Mouse (Mus musculus) A20 (cell line): ENCODE data around the gene Tmem108.
"Not testable (repeated sequence)": the region's sequence is repeated elsewhere in the genome, so short reads cannot be mapped to it uniquely, and the experiment has no call there.

Experiments used
- DNase-seq: peaks from one replicate; pipeline ENCODE4 v3.0.0-alpha.2; 2011; ENCODE audit warnings: low read depth, low spot score

The Tmem108 gene

DNA sequence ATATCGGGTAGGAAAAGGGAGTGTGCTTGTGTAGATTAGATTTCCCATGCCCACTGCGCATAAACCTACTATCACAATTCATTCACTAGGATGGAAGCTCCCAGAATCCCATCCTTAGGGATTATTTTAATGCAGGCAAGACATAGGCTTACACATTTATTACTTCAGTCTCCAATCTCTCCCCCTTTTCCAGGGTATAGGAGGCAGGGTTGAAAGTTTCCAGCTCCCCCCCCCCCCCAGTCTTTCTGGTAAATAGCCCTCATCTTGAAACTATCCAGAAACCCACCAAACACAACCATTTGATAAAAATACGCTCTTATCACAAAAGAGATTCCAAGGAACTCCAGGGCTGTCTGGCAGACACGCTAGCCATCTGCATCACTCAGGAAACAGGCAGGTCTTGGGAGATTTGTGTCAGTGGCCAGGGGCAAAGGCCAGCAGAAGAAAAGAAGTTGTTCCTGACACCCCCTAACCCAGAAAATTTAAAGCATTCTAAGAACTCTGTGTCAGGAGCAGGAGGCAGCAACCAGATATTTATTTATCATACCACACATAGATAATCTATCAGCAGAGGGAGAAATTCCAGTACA lies 79.8 kb downstream of the Tmem108 start:
- DNase-seq: no peak

DNA sequence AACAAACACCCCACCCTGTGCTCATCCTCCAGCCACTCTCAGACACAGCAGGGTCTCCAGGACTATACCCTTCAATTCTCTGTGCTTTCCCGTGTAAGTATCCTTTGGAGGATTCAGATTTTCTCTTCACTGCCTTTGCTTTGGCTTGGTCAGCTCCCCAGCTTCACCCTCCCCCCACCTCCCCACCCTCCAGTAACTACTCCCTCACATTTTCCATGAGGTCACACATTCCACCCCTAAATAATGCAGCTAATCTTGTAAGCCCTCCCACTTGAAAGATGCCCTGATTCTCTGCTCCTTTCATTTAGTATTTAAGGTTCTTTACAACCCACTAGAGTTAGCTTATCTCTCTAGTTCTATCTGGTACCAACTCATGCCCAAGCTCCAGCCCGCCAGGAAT lies 82.4 kb downstream of the Tmem108 start:
- no peak for DNase-seq

DNA sequence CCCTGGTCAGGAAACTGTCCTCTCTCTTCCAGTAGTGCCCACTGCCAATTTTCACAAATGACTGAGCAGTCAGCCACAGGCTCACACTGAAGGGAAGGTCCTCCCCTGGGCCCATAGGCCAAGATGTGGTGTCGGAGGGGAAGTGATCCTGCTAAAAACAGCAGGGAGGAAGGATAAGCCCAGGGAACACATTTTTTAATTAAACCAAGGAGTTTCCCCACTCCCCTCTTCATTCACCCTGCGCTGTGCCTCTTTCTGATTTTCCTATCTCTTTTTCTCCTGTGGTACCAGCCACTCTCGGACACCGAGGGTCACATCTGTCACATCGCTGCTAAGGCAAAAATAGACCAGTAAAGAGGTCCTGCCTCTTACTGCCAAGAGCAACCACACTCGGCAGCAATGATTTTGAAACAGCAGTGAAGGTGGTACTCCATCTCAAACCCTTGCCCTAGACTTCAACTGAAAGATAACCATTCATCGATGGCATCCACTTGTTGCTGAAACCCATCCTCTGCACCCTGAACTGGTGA lies 83.0 kb downstream of the Tmem108 start:
- DNase-seq: peak; percentile 64

DNA sequence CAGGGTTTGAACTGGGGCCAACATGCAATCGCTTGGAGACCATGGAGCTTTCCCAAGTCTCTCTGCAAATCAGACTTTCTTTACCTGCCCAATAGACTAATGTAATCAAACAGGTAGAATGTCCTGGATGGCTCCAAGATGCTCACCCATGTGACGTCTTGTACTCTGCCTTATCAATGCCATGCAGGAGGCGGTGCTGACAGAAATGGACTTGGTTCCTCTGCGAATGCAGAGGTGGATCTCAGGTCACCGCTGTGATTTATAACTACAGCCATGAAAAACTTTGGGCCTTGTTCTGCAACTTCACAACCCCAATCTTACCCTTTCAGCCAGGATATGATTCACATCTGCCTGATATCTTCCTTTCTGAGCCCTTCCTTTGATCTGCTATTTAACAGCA lies 83.8 kb downstream of the Tmem108 start:
- DNase-seq: peak; percentile 15

DNA sequence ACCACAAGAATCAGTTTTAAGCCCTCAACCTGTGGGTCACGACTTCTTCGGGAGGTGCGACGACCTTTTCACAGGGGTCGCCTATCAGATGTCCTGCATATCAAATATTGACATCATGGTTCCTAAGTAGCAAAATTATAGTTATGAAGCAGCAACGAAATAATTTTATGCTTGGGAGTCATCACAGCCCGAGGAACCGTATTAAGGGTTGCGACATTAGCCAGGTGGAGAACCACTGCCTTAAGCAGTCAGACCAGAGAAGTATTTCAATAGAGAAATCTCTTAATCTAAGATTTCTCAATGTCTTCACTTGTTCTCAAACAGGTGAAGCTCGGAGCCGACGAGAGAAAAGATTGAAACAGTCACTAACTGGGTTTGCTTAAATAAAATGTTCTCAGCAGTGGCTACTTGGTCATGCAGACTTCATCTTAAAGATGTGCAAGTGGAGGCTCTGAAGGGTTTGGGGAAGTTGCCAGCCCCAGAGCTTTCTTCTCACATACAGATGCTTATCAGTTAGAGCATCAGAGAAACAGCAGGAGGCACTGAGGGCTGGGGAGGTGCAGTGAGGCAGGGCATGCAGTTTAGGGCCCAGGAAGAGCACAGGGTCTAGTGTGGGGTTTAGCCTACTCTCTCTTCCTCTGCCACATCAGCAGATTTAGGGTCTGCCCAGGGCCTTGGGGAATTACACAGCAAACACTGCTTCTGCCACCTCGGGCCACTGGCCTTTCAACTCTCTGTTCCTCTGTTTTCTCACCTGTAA lies 85.7 kb downstream of the Tmem108 start:
- peak; percentile 91 for DNase-seq

DNA sequence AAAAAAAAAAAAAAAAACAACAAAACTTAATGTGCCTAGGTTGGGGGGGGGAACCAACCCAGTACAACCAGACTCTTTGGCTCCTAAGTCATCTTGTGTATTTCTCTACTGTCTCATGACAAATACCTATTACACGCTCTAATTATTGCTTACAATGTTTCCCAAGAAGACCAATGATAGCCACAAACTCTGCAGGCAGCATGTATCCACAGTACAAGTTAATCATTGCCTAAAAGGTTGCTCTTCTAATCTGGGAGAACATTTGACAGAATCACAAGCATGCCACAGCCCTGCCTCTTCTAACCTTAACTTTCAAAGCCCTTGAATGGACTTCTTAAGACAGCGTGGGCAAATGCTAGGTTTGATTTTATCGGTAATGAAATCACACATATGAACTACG lies 88.8 kb downstream of the Tmem108 start:
- DNase-seq: no peak

DNA sequence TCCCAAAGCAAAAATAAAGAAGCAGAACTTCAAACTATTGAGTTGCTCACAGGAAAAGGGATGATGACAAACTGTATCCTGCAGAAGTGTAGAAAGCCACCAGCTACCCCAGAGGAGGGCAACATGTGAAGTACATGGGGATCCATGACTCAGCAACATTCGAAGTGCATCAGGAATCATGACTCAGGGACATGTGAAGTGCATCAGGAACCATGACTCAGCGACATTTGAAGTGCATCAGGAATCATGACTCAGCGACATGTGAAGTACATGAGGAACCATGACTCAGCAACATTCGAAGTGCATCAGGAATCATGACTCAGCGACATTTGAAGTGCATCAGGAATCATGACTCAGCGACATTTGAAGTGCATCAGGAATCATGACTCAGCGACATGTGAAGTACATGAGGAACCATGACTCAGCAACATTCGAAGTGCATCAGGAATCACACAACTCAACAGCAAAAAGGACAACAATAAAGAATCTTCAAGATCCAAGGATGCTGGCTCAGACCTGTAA lies 91.0 kb downstream of the Tmem108 start:
- DNase-seq: not testable (repeated sequence)

DNA sequence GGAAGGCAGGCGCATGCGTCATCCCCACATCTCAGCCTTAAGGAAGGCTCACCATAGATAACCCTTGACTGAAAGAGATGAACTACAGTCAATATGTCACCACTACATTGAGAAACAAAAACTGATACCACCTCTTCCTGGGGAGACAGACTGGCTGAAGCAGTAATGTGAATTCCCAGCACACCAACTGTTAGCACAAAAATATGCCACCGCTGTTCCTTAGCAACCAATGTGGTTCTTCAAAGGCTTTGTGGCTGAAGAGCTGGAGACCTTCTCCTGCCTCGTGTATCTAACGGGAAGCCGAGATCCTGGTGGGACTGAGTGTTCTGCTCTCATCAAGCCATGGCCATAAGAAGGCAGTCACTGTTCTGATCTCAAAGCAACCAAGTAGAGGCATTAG lies 92.8 kb downstream of the Tmem108 start:
- DNase-seq: no peak

DNA sequence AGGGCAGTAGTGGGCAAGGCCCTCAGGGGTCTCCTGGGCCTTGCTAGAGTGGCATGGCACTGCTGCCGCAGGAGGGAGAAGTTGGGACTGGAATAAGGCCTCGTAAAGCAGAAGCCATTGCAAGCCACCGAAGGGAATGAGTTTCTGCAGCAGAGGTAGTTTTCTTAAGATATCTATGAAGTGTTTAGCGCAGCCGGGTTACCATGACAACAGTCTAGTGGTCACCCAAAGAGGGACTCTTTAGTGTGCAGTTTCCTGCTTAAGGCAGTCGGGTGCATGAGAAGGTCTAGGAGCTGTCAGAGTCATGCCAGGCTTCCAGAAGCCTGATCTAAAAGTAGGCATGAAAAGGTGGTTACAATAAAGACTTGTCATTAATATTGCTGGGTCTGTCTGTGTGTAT lies 95.8 kb downstream of the Tmem108 start:
- DNase-seq: no peak

DNA sequence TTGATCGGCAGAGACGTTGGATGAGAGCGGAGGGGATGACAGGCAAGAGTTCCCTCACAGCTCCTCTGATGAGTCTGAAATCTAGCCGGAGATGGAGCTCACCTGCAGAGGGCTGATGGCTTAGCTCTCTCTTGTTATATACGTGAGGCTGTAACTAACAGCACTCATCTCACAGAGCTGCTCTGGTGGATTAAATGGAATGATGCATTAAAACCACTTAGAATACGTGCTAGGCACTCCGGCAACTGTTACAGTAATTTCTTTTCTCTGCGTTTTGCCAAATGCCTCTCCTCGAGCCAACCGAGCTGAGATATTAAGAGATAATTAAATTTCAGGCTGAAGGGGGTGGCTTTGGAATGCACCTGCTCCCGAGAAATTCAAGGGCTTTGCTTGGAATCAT lies 97.5 kb downstream of the Tmem108 start:
- DNase-seq: no peak

DNA sequence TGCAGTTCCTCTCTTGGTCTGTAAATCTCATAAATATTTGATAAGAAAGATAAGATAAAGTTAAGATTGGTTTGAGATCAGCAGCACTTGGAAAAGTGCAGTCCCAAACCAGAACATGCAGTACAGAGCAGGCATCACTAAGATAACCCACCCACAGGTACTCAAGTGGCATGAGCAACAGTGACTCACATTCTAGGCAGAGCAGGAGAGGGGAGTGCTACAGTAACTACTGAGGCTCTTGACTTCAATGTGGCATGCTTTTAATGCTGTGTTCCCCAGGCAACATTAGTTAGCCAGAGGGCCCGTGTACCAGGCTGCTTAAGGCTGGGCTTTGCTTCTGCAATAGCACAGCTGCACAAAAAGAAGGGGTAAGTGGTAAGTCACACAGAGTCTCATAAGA lies 99.8 kb downstream of the Tmem108 start:
- no peak for DNase-seq

DNA sequence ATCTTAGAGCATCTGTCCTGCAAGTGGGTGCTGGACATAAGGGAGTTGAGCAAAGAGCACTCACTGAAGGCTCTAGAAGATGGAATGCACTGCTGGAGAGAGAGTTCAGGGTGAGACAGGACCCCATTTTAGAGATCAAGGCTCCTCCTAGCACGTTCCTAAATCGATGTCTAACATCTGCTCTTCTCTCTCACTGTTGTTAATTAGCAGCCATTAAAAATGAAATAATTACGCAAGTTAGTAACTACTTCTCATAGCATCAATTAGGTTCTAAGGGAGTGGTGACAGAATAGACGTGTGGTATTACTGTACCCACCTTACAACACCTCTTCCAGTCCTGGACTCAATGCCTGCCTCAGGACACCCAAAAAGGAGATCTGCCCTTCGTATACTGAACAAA lies 103.7 kb downstream of the Tmem108 start:
- no peak for DNase-seq

DNA sequence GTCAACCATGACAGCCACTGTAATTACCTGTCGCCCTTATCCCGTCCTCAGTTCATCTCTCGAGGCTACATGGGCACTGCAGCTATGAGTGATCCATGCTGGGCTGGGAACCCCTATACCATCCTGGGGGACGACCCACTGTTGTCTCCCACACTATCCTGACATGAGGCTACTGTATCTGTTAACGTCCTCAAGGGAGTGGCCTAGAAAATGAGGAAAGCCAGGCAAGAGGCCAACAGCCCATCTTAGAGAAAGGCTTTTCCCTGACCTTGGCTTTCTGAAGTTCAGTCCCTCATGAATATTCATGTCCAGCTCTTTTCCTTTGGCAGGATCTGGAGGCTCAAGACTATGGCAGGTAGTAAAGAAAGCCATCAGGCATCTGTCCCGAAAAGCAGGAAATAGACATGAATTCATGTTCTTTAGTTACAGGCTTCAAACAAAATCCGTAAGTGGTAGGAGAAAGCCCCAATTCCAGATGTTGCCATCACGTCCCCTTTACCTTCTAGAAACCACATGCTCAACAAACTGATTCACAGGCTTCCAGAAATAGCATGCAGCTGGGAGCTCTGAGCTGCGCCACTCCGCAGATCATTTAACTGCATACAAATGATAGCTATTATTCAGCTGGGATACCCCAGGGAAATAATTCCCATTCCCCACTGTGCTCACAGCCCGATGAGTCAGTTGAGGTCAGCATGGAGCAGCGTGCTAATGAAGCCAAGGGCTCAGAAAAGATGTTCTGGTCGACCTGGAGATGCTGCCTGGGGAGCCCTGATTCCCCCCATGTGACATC lies 104.3 kb downstream of the Tmem108 start:
- DNase-seq: no peak

DNA sequence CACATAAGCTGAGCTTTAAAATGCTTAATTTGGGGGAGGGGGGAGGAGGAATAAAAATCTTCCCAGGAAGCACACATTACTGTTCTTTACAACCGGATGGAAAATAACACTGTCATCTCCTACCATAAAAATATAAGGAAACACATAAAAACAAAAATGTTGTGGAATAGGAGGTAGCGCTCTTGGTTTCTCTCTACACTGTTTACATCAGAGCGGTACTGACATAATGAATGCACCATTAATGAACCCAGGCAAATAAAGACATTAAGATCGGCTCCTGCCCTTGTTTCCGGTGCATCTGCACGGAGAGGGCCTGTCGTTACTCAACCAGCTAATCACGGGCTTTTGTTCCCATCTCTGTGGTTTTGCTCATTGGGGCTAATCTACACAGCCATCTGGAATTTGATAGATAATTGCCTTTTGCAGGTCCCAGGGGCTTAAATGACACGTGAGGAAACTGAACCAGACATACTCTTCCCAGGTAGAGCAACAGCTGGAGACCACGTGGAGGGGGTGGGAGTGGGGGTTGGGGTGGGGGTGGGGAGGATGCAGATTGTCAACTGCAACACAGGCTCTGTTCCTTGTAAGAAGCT lies 107.5 kb downstream of the Tmem108 start:
- no peak for DNase-seq

DNA sequence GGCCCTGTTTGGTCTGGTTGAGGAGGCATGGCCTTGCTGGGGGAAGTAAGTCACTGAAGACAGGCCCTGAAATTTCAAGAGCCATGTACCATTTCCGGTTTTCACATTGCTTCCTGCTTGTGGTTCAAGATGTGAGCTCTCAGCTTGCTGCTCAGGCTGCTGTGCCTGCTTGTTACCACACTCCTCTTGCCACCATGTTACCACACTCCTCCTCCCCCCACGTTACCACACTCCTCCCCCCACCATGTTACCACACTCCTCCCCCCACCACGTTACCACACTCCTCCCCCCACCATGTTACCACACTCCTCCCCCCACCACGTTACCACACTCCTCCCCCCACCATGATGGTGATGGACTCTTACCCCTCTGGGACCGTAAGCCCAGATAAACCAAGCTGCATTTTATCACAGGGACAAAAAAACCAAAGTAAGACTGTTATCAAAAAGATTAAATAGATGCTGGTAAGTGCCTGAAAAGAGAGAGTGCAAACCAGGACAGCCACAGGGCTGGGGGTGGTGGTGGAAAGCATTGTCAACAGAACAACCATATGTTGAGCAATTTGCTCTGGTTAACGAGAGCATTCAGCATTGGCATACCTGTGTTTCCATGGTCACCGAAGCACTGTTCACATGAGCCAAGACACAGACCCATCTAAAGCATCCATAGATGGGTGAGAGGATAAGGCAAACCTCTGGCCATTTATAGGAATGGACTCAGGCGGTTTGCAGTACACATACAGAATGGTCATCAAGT lies 109.3 kb downstream of the Tmem108 start:
- no peak for DNase-seq

DNA sequence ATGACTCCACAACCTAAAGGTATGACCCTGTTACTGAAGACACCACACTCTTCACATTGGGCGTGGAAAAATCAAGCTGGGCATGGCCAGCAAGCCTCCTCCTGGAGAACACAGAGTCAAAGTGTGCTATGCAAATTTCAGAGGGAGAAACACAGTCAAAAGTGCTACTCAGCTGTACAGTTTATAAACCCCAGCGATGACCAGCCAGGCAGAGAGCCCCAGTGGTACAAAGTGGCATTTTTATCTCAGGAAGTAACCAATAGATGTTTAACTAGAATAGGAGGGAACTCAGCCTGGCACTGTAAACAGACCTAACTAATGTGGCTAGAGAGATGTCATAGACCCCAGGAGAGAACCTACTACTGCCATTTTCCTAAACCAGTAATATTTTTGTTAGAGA lies 115.0 kb downstream of the Tmem108 start:
- peak; percentile 64 for DNase-seq

DNA sequence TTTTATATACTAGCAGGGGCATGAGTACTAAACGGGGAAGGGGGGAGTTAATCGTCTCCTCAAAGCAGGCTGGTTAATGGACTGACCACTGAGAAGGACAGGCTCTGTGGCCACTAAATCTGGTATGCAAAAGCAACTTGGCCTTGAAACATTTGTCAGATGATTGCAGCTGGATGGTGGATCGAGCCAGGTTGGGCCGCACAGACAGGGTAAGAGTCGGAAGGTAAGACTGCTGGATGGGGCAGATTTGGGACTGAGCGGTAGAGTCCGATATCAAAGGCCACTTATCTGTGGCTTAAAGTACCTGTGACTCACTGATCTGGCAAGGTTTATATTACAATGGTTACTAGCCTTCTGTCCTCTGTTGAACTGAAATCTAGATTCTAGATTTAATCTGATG lies 115.9 kb downstream of the Tmem108 start:
- DNase-seq: no peak

DNA sequence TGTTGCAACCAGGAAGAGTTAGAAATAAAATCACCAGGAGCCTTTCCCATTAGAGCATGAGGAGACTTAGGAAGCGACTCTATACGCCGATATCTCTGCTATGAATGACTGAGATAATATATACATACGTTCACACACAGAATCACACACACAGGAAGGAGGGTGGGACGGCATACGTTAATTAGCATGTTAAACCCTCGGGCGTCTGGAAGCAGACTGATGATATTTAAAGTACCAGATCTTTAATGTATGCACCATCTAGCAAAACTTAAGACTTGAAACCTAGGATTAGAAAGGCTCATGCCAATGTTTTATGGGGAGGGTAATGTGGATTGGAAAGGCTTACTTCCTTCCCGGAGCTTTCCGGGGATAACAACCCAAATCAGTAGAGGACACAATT lies 119.3 kb downstream of the Tmem108 start:
- no peak for DNase-seq

DNA sequence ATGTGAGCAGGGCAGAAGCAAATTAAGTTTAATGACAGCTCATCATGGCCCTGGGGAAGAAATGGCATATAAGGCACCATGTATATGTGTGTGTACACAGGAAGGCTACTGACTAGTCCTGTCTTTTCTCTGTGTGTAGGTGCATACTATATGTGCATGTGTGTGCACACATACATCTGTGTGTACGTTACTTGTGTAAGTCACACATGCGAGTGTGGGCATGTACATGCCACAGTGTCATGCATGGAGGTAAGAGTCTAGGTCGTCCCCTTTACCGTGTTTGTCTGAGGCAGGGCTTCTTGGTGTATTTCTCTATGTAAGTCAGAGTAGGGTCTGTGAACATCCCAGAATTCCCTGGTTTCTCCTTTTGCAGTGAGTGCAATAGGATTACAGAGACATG lies 120.3 kb downstream of the Tmem108 start:
- no peak for DNase-seq

DNA sequence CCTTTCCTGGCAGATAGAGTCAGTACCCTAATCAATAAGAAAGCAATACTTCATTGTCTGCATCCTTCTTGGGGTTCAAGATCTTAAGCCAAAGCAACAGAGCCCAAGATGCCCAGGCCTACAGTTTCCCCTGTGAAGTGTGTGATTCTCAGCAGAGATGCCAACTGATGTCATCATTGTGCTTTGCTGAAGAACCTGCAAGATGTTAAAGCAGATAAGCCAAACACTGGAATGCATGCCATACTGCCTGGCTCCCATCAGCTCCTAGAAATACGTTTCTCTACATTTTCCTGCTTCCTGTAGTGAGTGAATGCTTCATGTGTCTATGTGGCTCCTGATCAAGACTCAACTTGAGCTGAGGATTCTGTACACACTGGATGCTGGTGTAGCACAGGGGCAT lies 122.2 kb downstream of the Tmem108 start:
- no peak for DNase-seq

DNA sequence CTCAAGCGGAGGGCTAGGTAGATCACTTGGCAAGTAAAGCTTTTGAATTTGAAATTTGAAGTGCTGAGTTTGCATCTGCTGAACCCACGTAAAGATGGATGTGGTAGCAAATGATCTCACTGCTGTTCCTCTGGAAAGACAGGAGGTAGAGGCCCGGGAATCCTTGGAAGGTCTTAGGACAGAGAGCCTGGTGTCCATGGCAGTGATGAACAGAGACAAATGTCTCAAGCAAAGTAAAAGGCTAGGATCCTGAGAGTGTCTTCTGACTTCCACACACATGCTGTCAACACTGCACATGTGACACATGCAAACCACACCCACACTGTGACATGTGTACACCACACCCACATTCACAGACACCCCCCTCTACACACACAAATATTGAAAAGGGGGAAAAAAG lies 124.2 kb downstream of the Tmem108 start:
- DNase-seq: no peak
